Mouse (Mus musculus): ENCODE measurements around the gene Car5a. TPM values are rescaled to one million over a fixed set of nuclear protein-coding genes. Genes with fewer than 3 reads are reported as not detected.
A peak's percentile ranks its signal among the peaks of the same experiment; 100 is the strongest.

Car5a gene
- total and polyA plus RNA-seq, 2 experiments, result 92.0 to 203 TPM

DNA sequence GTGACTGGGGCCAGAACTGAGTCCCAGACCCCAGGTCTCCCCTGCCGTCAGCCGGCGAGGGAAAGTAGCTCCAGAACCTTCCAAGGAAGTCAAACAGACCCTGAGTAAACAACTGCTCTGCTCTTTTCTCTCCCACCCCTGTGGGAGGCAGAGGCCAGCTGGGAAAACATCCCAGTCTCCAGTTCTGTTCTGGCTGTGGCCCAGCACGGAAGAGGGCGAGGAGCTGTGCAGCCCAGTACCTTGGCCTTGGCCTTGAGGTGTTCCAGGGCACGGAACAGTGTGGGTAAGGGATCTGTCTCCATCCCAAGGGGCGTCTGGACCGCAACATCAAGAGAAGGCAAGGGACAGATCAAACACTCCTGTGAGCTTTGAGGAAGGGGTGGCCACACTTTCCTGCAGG, 22.6 kb downstream of the Car5a start:
- Histone ChIP-seq H3K79me2 (ENCODE audit: control insufficient read depth, insufficient read depth, low read length) (no peaks in the 10 kb centered on the region), H3K9ac (ENCODE audit: low read depth, low read length) (no peak overlapping the region), H3K4me3 (ENCODE audit: insufficient read depth, low read depth, low read length) (no peak overlapping the region), H3K27me3 (ENCODE audit: control insufficient read depth, insufficient read depth, low read length) (no peaks in the 10 kb centered on the region), H3K36me3 (ENCODE audit: control insufficient read depth, insufficient read depth, low read length) (peaks cover 29% of the 10 kb centered on the region; the same call in 1 of the 2 replicates), H3K27ac (replicated peaks; ENCODE audit: insufficient read depth, low read depth, low read length) (no peak overlapping the region), H3K4me1 (ENCODE audit: control insufficient read depth, insufficient read depth, low read length) (no peaks in the 10 kb centered on the region)
- 78% methylated on average over 8 of the region's 8 CpGs for WGBS
- no peak for TF ChIP-seq CTCF (IDR thresholded peaks at IDR 0.05; ENCODE audit: low read depth, low read length)
- no peak for TF ChIP-seq POLR2A (IDR thresholded peaks at IDR 0.05; ENCODE audit: extremely low read depth, insufficient read depth, low read length)
- no peak for DNase-seq (ENCODE audit: extremely low read depth, low read depth, low spot score)

DNA sequence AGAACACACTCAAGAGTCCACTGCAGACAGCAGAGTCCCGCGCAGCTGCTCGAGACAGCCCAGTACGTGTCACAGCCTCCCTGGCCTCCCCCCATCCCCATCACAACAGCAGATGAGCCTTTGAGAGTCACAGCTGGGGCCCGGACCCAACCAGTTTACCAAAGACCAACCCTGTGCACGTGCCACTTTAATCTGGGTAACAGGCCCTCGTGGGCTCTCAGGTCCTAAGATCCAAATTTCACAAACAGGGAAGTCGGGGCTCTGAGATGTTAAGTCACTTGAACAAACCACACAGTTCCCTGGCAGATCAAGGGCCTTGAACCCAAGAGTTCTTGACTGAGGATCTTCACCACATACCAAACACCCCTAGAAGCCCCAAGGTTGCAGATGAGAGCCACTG, 23.1 kb downstream of the Car5a start:
- TF ChIP-seq CTCF (IDR thresholded peaks at IDR 0.05; ENCODE audit: low read depth, low read length), result no peak
- TF ChIP-seq POLR2A (IDR thresholded peaks at IDR 0.05; ENCODE audit: extremely low read depth, insufficient read depth, low read length), result no peak
- 90% methylated on average over 8 of the region's 8 CpGs for WGBS
- no peaks in the 10 kb centered on the region for H3K4me1 ChIP-seq (ENCODE audit: control insufficient read depth, insufficient read depth, low read length)
- no peaks in the 10 kb centered on the region for H3K27me3 ChIP-seq (ENCODE audit: control insufficient read depth, insufficient read depth, low read length)
- H3K27ac ChIP-seq (replicated peaks; ENCODE audit: insufficient read depth, low read depth, low read length), result no peak overlapping the region
- peaks cover 29% of the 10 kb centered on the region; the same call in 1 of the 2 replicates for H3K36me3 ChIP-seq (ENCODE audit: control insufficient read depth, insufficient read depth, low read length)
- no peaks in the 10 kb centered on the region for H3K79me2 ChIP-seq (ENCODE audit: control insufficient read depth, insufficient read depth, low read length)
- DNase-seq (ENCODE audit: extremely low read depth, low read depth, low spot score), result no peak
- no peak overlapping the region for H3K9ac ChIP-seq (ENCODE audit: low read depth, low read length)
- H3K4me3 ChIP-seq (ENCODE audit: insufficient read depth, low read depth, low read length), result no peak overlapping the region

DNA sequence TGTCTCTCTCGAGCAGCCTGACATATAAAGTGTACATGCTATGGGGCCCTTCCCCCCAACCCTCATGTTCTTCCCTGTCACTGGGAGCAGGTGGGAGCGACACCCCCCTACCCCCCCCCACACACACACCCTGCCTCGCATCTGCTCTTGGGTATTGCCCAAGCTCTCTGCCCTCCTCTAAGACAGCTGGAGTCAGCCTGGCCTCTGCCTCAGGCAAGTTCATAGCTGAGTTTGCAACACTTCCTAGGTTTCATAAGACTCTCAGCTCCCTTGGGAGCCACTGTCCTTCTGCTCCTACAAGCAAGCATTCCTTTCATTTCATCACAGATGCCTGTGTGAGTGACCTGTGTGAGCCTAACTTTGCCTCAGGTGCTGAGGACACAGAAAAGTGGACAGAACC, 25.0 kb downstream of the Car5a start:
- no peak for DNase-seq (ENCODE audit: extremely low read depth, low read depth, low spot score)
- Histone ChIP-seq H3K4me1 (ENCODE audit: control insufficient read depth, insufficient read depth, low read length) (no peaks in the 10 kb centered on the region), H3K27me3 (ENCODE audit: control insufficient read depth, insufficient read depth, low read length) (no peaks in the 10 kb centered on the region), H3K4me3 (ENCODE audit: insufficient read depth, low read depth, low read length) (no peak overlapping the region), H3K9ac (ENCODE audit: low read depth, low read length) (no peak overlapping the region), H3K27ac (replicated peaks; ENCODE audit: insufficient read depth, low read depth, low read length) (no peak overlapping the region), H3K36me3 (ENCODE audit: control insufficient read depth, insufficient read depth, low read length) (peaks cover 28% of the 10 kb centered on the region; the same call in 1 of the 2 replicates), H3K79me2 (ENCODE audit: control insufficient read depth, insufficient read depth, low read length) (no peaks in the 10 kb centered on the region)
- 67% methylated on average over 3 of the region's 3 CpGs for WGBS
- TF ChIP-seq CTCF (IDR thresholded peaks at IDR 0.05; ENCODE audit: low read depth, low read length), result no peak
- no peak for TF ChIP-seq POLR2A (IDR thresholded peaks at IDR 0.05; ENCODE audit: extremely low read depth, insufficient read depth, low read length)

DNA sequence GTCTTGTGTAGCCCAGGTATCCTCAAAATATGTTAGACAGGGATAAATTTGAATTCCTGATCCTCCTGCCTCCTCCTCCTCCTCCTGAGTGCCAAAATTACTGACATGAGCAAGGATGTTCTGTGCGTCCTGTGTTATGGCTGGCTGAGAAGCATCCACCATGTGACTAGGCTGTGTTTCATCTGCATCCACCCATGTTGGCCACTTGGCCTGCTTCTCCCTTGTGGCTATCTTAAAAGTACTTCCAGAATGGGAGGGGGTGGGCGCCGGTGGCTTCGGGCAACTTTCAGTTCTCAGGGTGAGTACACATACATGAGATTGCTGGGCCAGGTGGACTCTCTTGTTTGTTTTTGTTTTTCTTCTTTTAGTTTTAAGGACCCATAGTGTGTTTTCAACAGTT, 25.5 kb downstream of the Car5a start:
- no peaks in the 10 kb centered on the region for H3K27me3 ChIP-seq (ENCODE audit: control insufficient read depth, insufficient read depth, low read length)
- H3K9ac ChIP-seq (ENCODE audit: low read depth, low read length), result no peak overlapping the region
- H3K27ac ChIP-seq (replicated peaks; ENCODE audit: insufficient read depth, low read depth, low read length), result no peak overlapping the region
- no peaks in the 10 kb centered on the region for H3K4me1 ChIP-seq (ENCODE audit: control insufficient read depth, insufficient read depth, low read length)
- no peaks in the 10 kb centered on the region for H3K79me2 ChIP-seq (ENCODE audit: control insufficient read depth, insufficient read depth, low read length)
- peaks cover 25% of the 10 kb centered on the region; the same call in 1 of the 2 replicates for H3K36me3 ChIP-seq (ENCODE audit: control insufficient read depth, insufficient read depth, low read length)
- TF ChIP-seq POLR2A (IDR thresholded peaks at IDR 0.05; ENCODE audit: extremely low read depth, insufficient read depth, low read length) (no peak), CTCF (IDR thresholded peaks at IDR 0.05; ENCODE audit: low read depth, low read length) (no peak)
- no peak for DNase-seq (ENCODE audit: extremely low read depth, low read depth, low spot score)
- WGBS, result 85% methylated on average over 4 of the region's 4 CpGs
- H3K4me3 ChIP-seq (ENCODE audit: insufficient read depth, low read depth, low read length), result no peak overlapping the region

DNA sequence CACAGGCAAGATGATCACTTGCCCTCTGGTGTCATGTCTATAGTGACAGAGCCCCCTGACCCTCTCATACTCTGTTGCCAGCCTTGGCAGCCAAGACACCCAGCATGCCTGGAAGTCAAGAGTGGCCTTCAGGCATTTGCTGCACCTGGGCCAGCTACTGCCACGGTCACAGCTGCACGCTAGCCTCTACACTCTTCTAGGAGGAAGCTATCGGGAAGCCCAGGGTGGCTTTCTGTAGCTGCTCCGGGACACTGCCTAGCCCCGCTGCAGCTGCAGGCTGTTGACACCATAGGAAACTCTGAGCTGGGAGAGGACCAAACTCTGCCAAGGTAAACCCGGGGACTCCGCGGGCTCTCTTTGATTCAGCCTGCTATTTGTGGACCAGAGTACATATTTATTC, 31.3 kb downstream of the Car5a start:
- no peaks in the 10 kb centered on the region for H3K4me1 ChIP-seq (ENCODE audit: control insufficient read depth, insufficient read depth, low read length)
- 23% methylated on average over 8 of the region's 8 CpGs for WGBS
- no peaks in the 10 kb centered on the region for H3K79me2 ChIP-seq (ENCODE audit: control insufficient read depth, insufficient read depth, low read length)
- no peak overlapping the region for H3K27ac ChIP-seq (replicated peaks; ENCODE audit: insufficient read depth, low read depth, low read length)
- peak; percentile 53 for DNase-seq (ENCODE audit: extremely low read depth, low read depth, low spot score)
- TF ChIP-seq POLR2A (IDR thresholded peaks at IDR 0.05; ENCODE audit: extremely low read depth, insufficient read depth, low read length) (no peak), CTCF (IDR thresholded peaks at IDR 0.05; ENCODE audit: low read depth, low read length) (no peak)
- 0 out of 2 replicates have a peak, but pooled peaks cover 2% of the 10 kb centered on the region for H3K36me3 ChIP-seq (ENCODE audit: control insufficient read depth, insufficient read depth, low read length)
- no peak overlapping the region for H3K9ac ChIP-seq (ENCODE audit: low read depth, low read length)
- no peaks in the 10 kb centered on the region for H3K27me3 ChIP-seq (ENCODE audit: control insufficient read depth, insufficient read depth, low read length)
- H3K4me3 ChIP-seq (ENCODE audit: insufficient read depth, low read depth, low read length), result no peak overlapping the region

DNA sequence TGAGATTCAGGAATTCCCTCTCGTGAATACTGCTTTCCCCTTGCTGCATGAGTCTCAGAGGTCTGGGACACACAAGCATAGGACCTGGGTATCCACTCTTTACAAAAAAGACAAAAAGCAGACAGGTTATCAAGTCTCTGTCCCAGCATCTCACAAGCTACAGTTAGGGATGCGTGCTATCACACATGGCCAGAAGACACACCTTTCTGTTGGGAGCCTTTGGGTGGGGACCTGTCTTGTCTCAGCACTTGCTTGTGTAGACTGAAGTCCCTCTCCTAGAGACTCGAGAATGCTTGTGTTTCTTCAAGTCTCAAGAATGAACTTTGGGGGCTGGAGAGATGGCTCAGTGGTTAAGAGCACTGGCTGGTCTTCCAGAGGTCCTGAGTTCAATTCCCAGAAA, 31.9 kb downstream of the Car5a start:
- no peak for TF ChIP-seq CTCF (IDR thresholded peaks at IDR 0.05; ENCODE audit: low read depth, low read length)
- no peak for TF ChIP-seq POLR2A (IDR thresholded peaks at IDR 0.05; ENCODE audit: extremely low read depth, insufficient read depth, low read length)
- Histone ChIP-seq H3K9ac (ENCODE audit: low read depth, low read length) (no peak overlapping the region), H3K27ac (replicated peaks; ENCODE audit: insufficient read depth, low read depth, low read length) (no peak overlapping the region), H3K4me1 (ENCODE audit: control insufficient read depth, insufficient read depth, low read length) (peaks cover under 1% of the 10 kb centered on the region), H3K36me3 (ENCODE audit: control insufficient read depth, insufficient read depth, low read length) (0 out of 2 replicates have a peak, but pooled peaks cover 2% of the 10 kb centered on the region), H3K27me3 (ENCODE audit: control insufficient read depth, insufficient read depth, low read length) (no peaks in the 10 kb centered on the region), H3K79me2 (ENCODE audit: control insufficient read depth, insufficient read depth, low read length) (no peaks in the 10 kb centered on the region), H3K4me3 (ENCODE audit: insufficient read depth, low read depth, low read length) (no peak overlapping the region)
- DNase-seq (ENCODE audit: extremely low read depth, low read depth, low spot score), result no peak
- WGBS, result 87% methylated on average over 3 of the region's 3 CpGs

Data from liver, adult 2 months (tissue).